Mouse (Mus musculus) brain, embryonic 14.5 days (tissue): ENCODE measurements around the gene Htr2c.

Experiments
- CTCF ChIP-seq: fragments of 200-500 bp; IDR thresholded peaks from 2 replicates; pipeline ENCODE4 v1.5.1; 2012; ENCODE audit warnings: inconsistent platforms, mild to moderate bottlenecking, moderate library complexity, borderline replicate concordance; ENCODE audit not compliant: insufficient read depth, insufficient read length; ENCODE audit errors: extremely low read depth
- POLR2A ChIP-seq: fragments of 200-500 bp; IDR thresholded peaks from 2 replicates; pipeline ENCODE4 v1.6.1; 2012; ENCODE audit warnings: mild to moderate bottlenecking, inconsistent platforms, borderline replicate concordance; ENCODE audit not compliant: poor library complexity, insufficient read depth, insufficient read length, severe bottlenecking; ENCODE audit errors: extremely low read depth

DNA sequence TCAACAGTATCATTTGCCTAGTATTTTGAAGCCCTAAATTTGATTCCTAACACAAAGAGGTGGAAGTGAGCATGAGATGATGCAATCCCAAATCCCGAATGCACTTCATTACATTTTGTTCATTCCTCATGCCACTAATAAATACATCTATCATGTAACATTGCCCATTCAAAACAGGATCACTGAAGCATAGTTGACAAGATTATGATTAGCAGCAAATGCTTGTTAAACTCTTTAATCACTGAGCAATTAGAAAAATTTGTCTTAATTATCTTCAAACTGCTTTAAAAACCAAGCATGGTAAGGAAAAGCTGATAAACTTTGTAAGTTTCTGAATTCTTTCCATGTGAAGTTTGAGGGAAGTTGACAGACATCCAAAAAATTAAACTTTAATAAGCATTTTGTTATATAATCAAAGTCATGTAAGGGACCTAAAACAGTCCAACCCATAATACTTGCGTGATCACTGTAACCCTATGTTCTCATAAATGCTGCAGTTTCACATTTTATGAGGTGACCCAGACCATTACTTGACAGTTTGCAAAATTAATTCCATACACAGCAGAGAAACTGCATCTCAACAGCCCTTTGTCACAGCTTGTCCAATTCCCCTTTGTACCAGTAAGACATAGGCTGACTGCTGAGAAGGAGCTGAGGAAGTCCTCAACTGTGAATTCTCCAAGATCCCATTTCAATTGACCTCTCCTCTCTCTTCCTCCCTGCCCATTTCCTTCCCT is 276.7 kb downstream of the Htr2c start:
- TF ChIP-seq POLR2A = no peak
- no peak for TF ChIP-seq CTCF
